Mouse (Mus musculus) G1E (cell line): ENCODE results near the gene Strbp. TPM values are rescaled to one million over a fixed set of nuclear protein-coding genes. Genes with fewer than 3 reads are reported as not detected.

Experiments used
- ATAC-seq: 2 replicates; pipeline ENCODE4 v1.8.0; 2016; ENCODE audit warnings: mild to moderate bottlenecking; ENCODE audit not compliant: insufficient number of reproducible peaks, poor library complexity, low FRiP score, severe bottlenecking; ENCODE audit errors: extremely low read depth
- DNase-seq: peaks from one replicate; pipeline ENCODE4 v3.0.0; 2012; ENCODE audit warnings: low spot score
- H3K27me3 ChIP-seq: 2 replicates; pipeline ENCODE4 v1.6.1; 2012; ENCODE audit warnings: mild to moderate bottlenecking, low read length, inconsistent platforms; ENCODE audit not compliant: insufficient read depth
- H3K36me3 ChIP-seq: replicated peaks from 2 replicates; pipeline ENCODE3; 2012; ENCODE audit warnings: mild to moderate bottlenecking, inconsistent platforms
- H3K4me1 ChIP-seq: 2 replicates; pipeline ENCODE4 v1.6.1; 2012; ENCODE audit warnings: low read depth, low read length, inconsistent platforms, mixed read lengths; ENCODE audit not compliant: insufficient read depth
- H3K4me3 ChIP-seq: 2 replicates; pipeline ENCODE4 v1.5.1; 2012; ENCODE audit warnings: low read depth, mild to moderate bottlenecking, inconsistent platforms, low read length, moderate library complexity, mixed read lengths
- H3K9me3 ChIP-seq: replicated peaks from 2 replicates; pipeline ENCODE4 v1.6.1; 2012; ENCODE audit warnings: inconsistent platforms
- CTCF ChIP-seq: IDR thresholded peaks from 2 replicates; pipeline ENCODE4 v1.5.1; 2012; ENCODE audit warnings: low read depth, low read length, inconsistent platforms, mixed read lengths
- GATA1 ChIP-seq: IDR thresholded peaks from 2 replicates; pipeline ENCODE4 v1.6.1; 2012; ENCODE audit warnings: borderline replicate concordance, low read length, inconsistent platforms, mixed read lengths
- GATA2 ChIP-seq: IDR thresholded peaks from 2 replicates; pipeline ENCODE4 v1.6.1; 2012; ENCODE audit warnings: low read depth, low read length, inconsistent platforms, borderline replicate concordance
- POLR2AphosphoS5 ChIP-seq: IDR thresholded peaks from 2 replicates; pipeline ENCODE4 v1.6.1; 2012; ENCODE audit warnings: low read depth, low read length, inconsistent platforms; ENCODE audit not compliant: insufficient replicate concordance
- TAL1 ChIP-seq: conservative IDR thresholded peaks from 2 replicates; pipeline ENCODE4 v1.6.1; 2012; ENCODE audit warnings: low read depth, low read length, inconsistent platforms, mixed read lengths
- polyA plus RNA-seq: library from polyadenylated mRNA; stranded (reverse); fragments of >175 nt; gene quantifications from 2 replicates; pipeline ENCODE4 v1.2.3, GENCODE M21; 2012
- total RNA-seq, 2 experiments: library from RNA; stranded (forward) in 1 of 2; stranded (reverse) in 1 of 2; fragments of 200-1000 nt in 1 of 2; fragments of >200 nt in 1 of 2; fragmentation: Nextera tagmentation in 1 of 2; gene quantifications; 2 replicates each; pipeline ENCODE4 v1.2.3; 2014 to 2017

The Strbp gene
- total and polyA plus RNA-seq, 3 experiments: 26.8 to 79.2 (median 52.9) TPM

DNA sequence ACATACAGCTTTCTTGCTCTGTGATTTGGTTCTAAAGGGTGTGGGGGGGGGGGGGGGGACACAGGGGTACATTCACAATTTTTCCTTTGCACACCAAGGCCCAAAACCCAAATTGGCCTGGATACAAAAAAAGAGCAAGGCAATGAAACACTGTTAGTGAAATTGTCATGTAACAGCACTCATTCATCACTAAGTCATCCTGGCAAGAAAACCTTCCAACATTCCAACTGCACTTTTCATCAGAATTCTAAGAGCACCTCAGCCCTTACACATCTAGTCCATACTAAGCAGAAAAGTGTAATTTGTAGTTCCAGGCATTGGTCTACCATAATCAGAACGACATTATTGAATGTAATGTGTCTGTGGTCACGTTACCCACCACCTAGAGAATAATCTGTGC lies 131.5 kb downstream of the Strbp start:
- ATAC-seq: no peak
- no peak for TF ChIP-seq POLR2AphosphoS5
- TF ChIP-seq CTCF: no peak
- no peak for TF ChIP-seq TAL1
- TF ChIP-seq GATA1: no peak
- TF ChIP-seq GATA2: no peak
- H3K36me3 ChIP-seq: peaks cover 71% of the 10 kb centered on the region

DNA sequence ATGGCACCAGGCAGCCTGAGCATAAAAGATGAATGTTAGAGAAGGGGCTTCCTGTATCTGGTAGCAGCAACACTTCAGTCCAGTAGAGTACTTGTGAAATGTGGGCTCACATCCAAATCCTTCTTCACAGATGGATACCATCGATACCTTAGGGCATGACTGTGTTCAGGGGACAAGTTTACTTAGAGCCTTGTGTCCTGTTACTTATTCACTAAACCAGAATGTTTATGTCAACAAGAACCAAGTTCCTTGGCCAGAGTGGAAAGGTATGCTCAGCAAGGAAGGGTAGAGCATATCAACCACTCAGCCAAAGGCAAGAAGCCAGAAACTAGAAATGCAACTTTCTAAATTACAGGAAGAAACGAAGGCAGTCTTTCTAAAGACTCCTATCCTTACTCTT lies 133.0 kb downstream of the Strbp start:
- Histone ChIP-seq H3K9me3 (no peaks in the 10 kb centered on the region), H3K36me3 (peaks cover 75% of the 10 kb centered on the region), H3K4me1 (peaks cover under 1% of the 10 kb centered on the region; the same call in 1 of the 2 replicates), H3K4me3 (no peak overlapping the region), H3K27me3 (no peaks in the 10 kb centered on the region)
- TF ChIP-seq CTCF (no peak), POLR2AphosphoS5 (no peak), TAL1 (no peak), GATA2 (no peak), GATA1 (no peak)
- ATAC-seq (no peak), DNase-seq (no peak)

More for the DNA sequence above, 131.5 kb downstream of the Strbp start:
- H3K27me3 ChIP-seq: no peaks in the 10 kb centered on the region
- DNase-seq: no peak
- H3K4me1 ChIP-seq: no peaks in the 10 kb centered on the region
- H3K9me3 ChIP-seq: no peaks in the 10 kb centered on the region
- H3K4me3 ChIP-seq: no peak overlapping the region

DNA sequence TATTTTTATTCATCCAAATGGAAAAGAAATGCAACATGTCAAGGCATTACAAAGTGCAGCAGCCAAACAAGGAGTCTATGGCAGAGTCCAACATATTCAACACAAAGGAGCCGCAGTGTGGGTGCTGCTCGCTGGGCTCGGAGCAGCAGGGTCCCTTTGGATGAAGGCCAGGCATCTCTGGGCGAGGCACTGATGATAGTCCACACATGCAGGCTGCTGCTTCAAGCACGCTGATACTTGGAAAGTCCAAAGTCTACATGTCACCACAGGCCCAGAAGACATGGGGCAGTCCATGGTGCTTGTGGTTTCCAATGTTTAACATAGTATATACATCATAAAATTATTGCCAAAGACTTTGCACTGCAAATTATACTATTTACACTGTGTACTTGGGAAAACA lies 133.8 kb downstream of the Strbp start:
- H3K4me1 ChIP-seq: peaks cover 3% of the 10 kb centered on the region; the same call in 1 of the 2 replicates
- H3K27me3 ChIP-seq: no peaks in the 10 kb centered on the region
- H3K36me3 ChIP-seq: peaks cover 80% of the 10 kb centered on the region
- H3K9me3 ChIP-seq: no peaks in the 10 kb centered on the region
- TF ChIP-seq GATA2: no peak
- TF ChIP-seq CTCF: no peak
- no peak for TF ChIP-seq TAL1
- no peak for TF ChIP-seq POLR2AphosphoS5
- TF ChIP-seq GATA1: no peak
- no peak for ATAC-seq
- H3K4me3 ChIP-seq: no peak overlapping the region
- no peak for DNase-seq

DNA sequence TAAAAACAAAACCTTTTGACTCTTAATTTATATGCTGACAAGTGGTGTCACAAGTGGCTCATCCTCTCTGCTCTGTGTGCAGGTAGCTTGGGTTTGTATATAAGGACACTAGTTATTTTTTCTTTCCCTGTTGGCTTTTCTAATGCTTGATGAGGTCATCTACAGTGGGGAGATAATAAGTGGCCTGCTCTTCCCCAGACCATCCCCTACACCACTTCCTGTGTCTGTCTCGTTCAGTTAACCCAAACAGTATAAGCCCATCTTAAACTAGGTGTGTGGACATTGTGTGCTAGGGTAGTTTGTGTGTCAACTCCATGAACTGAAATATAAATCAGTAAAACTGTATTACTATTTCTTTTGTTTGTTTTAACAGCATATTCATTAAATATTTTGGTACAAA lies 137.6 kb downstream of the Strbp start:
- no peaks in the 10 kb centered on the region for H3K27me3 ChIP-seq
- H3K36me3 ChIP-seq: peaks cover 86% of the 10 kb centered on the region
- no peak for ATAC-seq
- no peaks in the 10 kb centered on the region for H3K9me3 ChIP-seq
- TF ChIP-seq CTCF: no peak
- no peak for TF ChIP-seq GATA1
- TF ChIP-seq GATA2: no peak
- no peak for TF ChIP-seq TAL1
- no peak for TF ChIP-seq POLR2AphosphoS5
- H3K4me3 ChIP-seq: no peak overlapping the region
- H3K4me1 ChIP-seq: peaks cover 3% of the 10 kb centered on the region; the same call in 1 of the 2 replicates
- DNase-seq: no peak

GRCm38 (mm10) chr2:37565579-37565978 lies 138.1 kb downstream of the Strbp start:
- DNase-seq (no peak), ATAC-seq (no peak)
- Histone ChIP-seq H3K27me3 (no peaks in the 10 kb centered on the region), H3K9me3 (no peaks in the 10 kb centered on the region), H3K36me3 (peaks cover 87% of the 10 kb centered on the region), H3K4me1 (peaks cover 3% of the 10 kb centered on the region; the same call in 1 of the 2 replicates), H3K4me3 (no peak overlapping the region)
- TF ChIP-seq CTCF (no peak), POLR2AphosphoS5 (no peak), GATA2 (no peak)

DNA sequence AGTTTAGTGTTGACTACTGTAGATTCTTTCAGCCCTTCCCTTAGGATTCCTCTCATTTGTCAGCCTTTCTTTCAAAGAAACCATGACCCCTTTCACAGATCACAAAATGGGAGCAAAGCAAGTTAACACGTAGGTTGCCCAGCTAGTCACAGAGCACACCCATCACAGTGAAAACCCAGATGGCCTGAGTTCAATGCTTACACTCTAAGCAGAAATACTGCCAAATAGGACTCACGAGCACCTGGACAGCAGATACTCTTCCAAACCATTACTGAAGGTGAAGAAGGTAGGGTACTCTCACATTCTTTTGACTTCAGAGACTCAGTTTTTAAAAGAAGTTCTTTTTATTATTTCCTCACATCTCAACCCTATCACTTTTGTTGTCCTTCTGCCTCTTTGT lies 147.3 kb downstream of the Strbp start:
- DNase-seq (no peak), ATAC-seq (no peak)
- peaks cover 81% of the 10 kb centered on the region for H3K36me3 ChIP-seq
- H3K9me3 ChIP-seq: no peaks in the 10 kb centered on the region
- no peaks in the 10 kb centered on the region for H3K27me3 ChIP-seq
- no peaks in the 10 kb centered on the region for H3K4me1 ChIP-seq
- H3K4me3 ChIP-seq: no peak overlapping the region
- no peak for TF ChIP-seq POLR2AphosphoS5
- no peak for TF ChIP-seq GATA1
- no peak for TF ChIP-seq TAL1
- no peak for TF ChIP-seq GATA2
- TF ChIP-seq CTCF: no peak

GRCm38 (mm10) chr2:37549346-37550012 lies 154.2 kb downstream of the Strbp start:
- ATAC-seq (no peak), DNase-seq (no peak)
- peaks cover 79% of the 10 kb centered on the region for H3K36me3 ChIP-seq
- no peaks in the 10 kb centered on the region for H3K4me1 ChIP-seq
- TF ChIP-seq CTCF: no peak
- no peak for TF ChIP-seq TAL1
- no peak for TF ChIP-seq GATA2
- TF ChIP-seq GATA1: no peak
- no peak for TF ChIP-seq POLR2AphosphoS5
- no peak overlapping the region for H3K4me3 ChIP-seq
- H3K9me3 ChIP-seq: no peaks in the 10 kb centered on the region
- H3K27me3 ChIP-seq: no peaks in the 10 kb centered on the region
